ENCODE assay signal across 29 mouse cellular contexts in the genomic region with DNA sequence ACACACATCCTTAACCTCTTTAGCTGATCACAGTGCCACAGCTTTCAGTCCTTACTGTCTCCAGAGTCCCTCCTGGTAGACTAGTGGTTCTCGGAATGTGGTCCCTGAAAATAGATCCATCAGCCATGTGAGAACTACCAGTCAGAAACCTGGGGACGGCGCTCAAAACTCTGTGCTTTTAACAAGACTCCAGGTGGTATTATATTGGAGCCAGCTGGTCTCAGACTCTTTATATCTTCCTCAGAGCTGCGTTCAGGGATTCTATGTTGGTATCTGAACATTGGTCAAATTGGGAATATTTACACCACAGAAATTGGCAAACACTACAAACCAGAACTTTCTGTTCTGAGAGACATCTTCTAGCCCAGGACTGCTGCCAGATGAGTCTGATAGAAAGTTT.
"Had no signal": no experiment of that assay in that cellular context is flagged by ENCODE, and none has a peak within 500 bp of the region (broad histone marks: within the 10 kb centered on the region; RNA-seq: fewer than 3 reads in every experiment).

No protein-coding gene starts in this region.

- H3K27me3 ChIP-seq: hindbrain, embryonic 12.5 days; intestine, embryonic 15.5 days; kidney, embryonic 15.5 days; limb, embryonic 13.5 days; limb, embryonic 15.5 days; liver, embryonic 12.5 days had no signal

- H3K27ac ChIP-seq: heart, adult 2 months; heart, embryonic 13.5 days; heart, embryonic 15.5 days; hindbrain, embryonic 12.5 days; hindbrain, embryonic 14.5 days; intestine, embryonic 15.5 days; kidney, embryonic 15.5 days; kidney, postnatal 0 days; limb, embryonic 13.5 days; limb, embryonic 15.5 days; liver, embryonic 12.5 days; liver, embryonic 14.5 days had no signal

- H3K4me1 ChIP-seq: heart, embryonic 13.5 days; heart, embryonic 15.5 days; intestine, embryonic 15.5 days; kidney, embryonic 15.5 days; limb, embryonic 15.5 days; liver, embryonic 12.5 days had no signal

- H3K4me3 ChIP-seq: heart, adult 2 months; heart, embryonic 13.5 days; heart, embryonic 15.5 days; hindbrain, embryonic 12.5 days; intestine, embryonic 15.5 days; kidney, embryonic 15.5 days; limb, embryonic 13.5 days; limb, embryonic 15.5 days; liver, embryonic 12.5 days had no signal

- ATAC-seq: forebrain, postnatal 0 days; hindbrain, embryonic 16.5 days; inflammation-experienced regulatory T-cells, adult 6 months; intestine, embryonic 15.5 days; intestine, postnatal 0 days; liver, embryonic 12.5 days had no signal

- H3K4me2 ChIP-seq: heart, embryonic 11.5 days; heart, embryonic 13.5 days; heart, embryonic 15.5 days; hindbrain, embryonic 12.5 days; hindbrain, embryonic 14.5 days; intestine, embryonic 15.5 days; kidney, embryonic 15.5 days; limb, embryonic 13.5 days; limb, embryonic 15.5 days; liver, embryonic 12.5 days had no signal

- H3K9me3 ChIP-seq: heart, embryonic 15.5 days; hindbrain, embryonic 12.5 days; intestine, embryonic 15.5 days; kidney, embryonic 15.5 days; limb, embryonic 15.5 days; liver, embryonic 12.5 days had no signal

- DNase-seq: forebrain, postnatal 0 days; gastrocnemius, postnatal 14 days; gastrocnemius, postnatal 36 days; heart, adult 11 months; heart, adult 2 months; heart, postnatal 14 days; heart, postnatal 36 days; kidney, adult 2 months; kidney, adult 9 months; kidney, postnatal 14 days; kidney, postnatal 36 days; layer of hippocampus, adult 9-11 months; layer of hippocampus, postnatal 36 days; left cerebral cortex, postnatal 4 days had no signal

- H3K36me3 ChIP-seq: heart, embryonic 13.5 days; heart, embryonic 15.5 days; intestine, embryonic 15.5 days; kidney, embryonic 15.5 days; limb, embryonic 15.5 days; liver, embryonic 12.5 days had no signal

- H3K9ac ChIP-seq: forebrain, postnatal 0 days; heart, embryonic 13.5 days; heart, embryonic 15.5 days; hindbrain, embryonic 12.5 days; hindbrain, embryonic 14.5 days; intestine, embryonic 15.5 days; kidney, embryonic 15.5 days; limb, embryonic 13.5 days; limb, embryonic 15.5 days; liver, embryonic 12.5 days; liver, embryonic 14.5 days had no signal
